Mouse (Mus musculus): Measurements from ENCODE around the gene Ctu2. TPM values are rescaled to one million over a fixed set of nuclear protein-coding genes. Genes with fewer than 3 reads are reported as not detected.
A peak's percentile ranks its signal among the peaks of the same experiment; 100 is the strongest.

Ctu2 gene
- polyA plus RNA-seq, 1 experiment from 2014 or later = 55.6 TPM

DNA sequence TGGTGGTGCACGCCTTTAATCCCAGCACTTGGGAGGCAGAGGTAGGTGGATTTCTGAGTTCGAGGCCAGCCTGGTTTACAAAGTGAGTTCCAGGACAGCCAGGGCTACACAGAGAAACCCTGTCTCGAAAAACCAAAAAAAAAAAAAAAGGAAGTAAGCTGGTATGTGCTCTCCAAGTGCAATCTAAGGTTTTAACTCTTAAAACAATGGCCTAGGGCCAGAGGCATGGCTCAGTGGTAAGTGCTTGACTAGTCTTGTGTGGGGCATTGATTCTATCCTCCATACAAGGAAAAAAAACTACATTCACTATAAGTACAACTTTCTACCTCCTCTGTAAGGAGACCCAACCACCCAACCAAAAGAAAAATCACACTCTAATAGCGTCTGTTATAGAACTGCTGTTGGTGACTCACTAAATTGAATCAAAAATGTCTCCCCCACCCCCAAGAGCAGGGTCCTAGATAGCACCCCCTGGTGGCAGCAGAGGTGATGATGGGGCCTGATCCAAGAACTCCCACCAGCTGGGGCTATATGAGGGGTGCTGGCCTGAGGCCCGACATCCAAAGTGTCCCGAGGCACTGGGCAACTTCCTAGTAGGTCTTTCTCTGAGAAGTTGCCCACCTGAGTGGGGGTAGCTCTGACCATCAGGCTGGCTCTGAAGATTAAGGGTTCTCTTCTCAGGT is 16.6 kb upstream of the Ctu2 start:
- no peak overlapping the region for H3K4me2 ChIP-seq
- no peak for DNase-seq (ENCODE audit: low spot score)
- peaks cover 28% of the 10 kb centered on the region for H3K4me1 ChIP-seq (replicated peaks; ENCODE audit: control insufficient read depth, insufficient read depth, low read length)
- 49% methylated on average over 6 of the region's 6 CpGs for WGBS
- H3K27ac ChIP-seq (ENCODE audit: low read depth, low read length) = no peak overlapping the region
- H3K27me3 ChIP-seq (replicated peaks; ENCODE audit: control insufficient read depth, insufficient read depth, low read length) = peaks cover 35% of the 10 kb centered on the region
- H3K9me3 ChIP-seq (ENCODE audit: control insufficient read depth, low read length) = no peaks in the 10 kb centered on the region
- no peak overlapping the region for H3K4me3 ChIP-seq (ENCODE audit: low read depth, low read length)
- H3K36me3 ChIP-seq (ENCODE audit: control insufficient read depth, insufficient read depth, low read length) = no peaks in the 10 kb centered on the region
- ATAC-seq (replicated peaks; ENCODE audit: low FRiP score) = no peak
- no peak overlapping the region for H3K9ac ChIP-seq (ENCODE audit: low read depth, low read length)

- Histone ChIP-seq H3K4me1 (replicated peaks; ENCODE audit: control insufficient read depth, insufficient read depth, low read length) (peaks cover 34% of the 10 kb centered on the region), H3K27ac (ENCODE audit: low read depth, low read length) (no peak overlapping the region), H3K9me3 (ENCODE audit: control insufficient read depth, low read length) (no peaks in the 10 kb centered on the region), H3K4me3 (ENCODE audit: low read depth, low read length) (peak overlapping the region; percentile 40), H3K36me3 (ENCODE audit: control insufficient read depth, insufficient read depth, low read length) (no peaks in the 10 kb centered on the region), H3K4me2 (peak overlapping the region; percentile 69), H3K27me3 (replicated peaks; ENCODE audit: control insufficient read depth, insufficient read depth, low read length) (peaks cover 35% of the 10 kb centered on the region), H3K9ac (ENCODE audit: low read depth, low read length) (no peak overlapping the region)
- no peak for DNase-seq (ENCODE audit: low spot score)
- ATAC-seq (replicated peaks; ENCODE audit: low FRiP score) = no peak
- 23% methylated on average over 7 of the region's 7 CpGs for WGBS
These were observed 16.0 kb upstream of the Ctu2 start for GRCm38 (mm10) chr8:122459990-122460389.

DNA sequence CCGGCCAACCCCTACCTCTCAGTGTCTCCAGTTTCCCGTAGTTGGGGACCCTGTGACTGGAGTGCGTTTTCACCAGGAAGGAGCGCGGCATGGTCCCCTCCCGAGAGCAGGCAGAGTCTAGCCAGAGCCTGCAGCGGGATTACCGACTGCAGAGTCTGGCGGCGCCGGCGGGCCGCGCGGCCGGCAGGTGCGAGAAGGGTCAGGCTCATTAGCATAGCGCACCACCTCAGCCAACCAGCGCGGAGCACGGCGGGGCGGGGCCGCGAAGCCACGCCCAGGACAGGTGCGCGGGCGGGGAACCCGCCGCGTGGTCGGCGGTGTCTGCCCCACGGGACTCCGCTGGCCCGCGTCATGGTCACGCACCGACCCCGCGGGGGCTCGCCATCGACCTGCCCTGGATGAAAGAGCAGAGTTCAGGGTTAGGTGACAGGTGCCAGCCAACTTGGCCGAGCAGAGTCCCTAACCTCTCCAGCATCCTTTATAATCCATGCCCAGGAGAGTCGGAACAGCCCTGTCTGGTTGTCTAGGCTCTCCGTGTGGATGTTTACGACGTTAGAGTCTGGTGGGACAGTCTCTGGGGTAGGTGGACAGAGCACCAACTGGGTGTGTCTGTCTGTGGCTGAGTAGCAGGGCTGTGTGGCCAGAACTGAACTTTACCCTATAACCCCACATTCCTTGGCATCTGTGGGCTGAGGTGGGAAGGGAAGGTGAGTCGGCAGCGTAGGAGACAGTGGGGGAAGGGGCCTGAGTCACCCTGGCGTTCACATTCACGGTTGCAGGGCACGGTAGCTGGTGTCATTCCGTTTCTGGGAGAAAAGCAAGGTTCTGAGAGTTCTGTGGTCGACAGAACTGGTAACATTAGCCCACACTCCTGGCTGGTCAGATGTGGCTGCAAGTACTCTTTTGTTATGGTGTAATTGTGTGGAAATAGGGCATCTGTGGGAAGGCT is 15.1 kb upstream of the Ctu2 start, which contains the start of gene Snai3:
TSS of gene Snai3 (minus strand) at position 210 of the 949 bp plus-strand sequence.
- DNase-seq (ENCODE audit: low spot score) = peak; percentile 69
- 5% methylated on average over 55 of the region's 56 CpGs for WGBS
- peak within 1 kb of the TSS; percentile 69 for H3K4me2 ChIP-seq
- no peaks in the 10 kb centered on the region for H3K9me3 ChIP-seq (ENCODE audit: control insufficient read depth, low read length)
- peak; percentile 78 for ATAC-seq (replicated peaks; ENCODE audit: low FRiP score)
- peak within 1 kb of the TSS; percentile 40 for H3K4me3 ChIP-seq (ENCODE audit: low read depth, low read length)
- no peaks in the 10 kb centered on the region for H3K36me3 ChIP-seq (ENCODE audit: control insufficient read depth, insufficient read depth, low read length)
- peaks cover 35% of the 10 kb centered on the region for H3K27me3 ChIP-seq (replicated peaks; ENCODE audit: control insufficient read depth, insufficient read depth, low read length)
- H3K9ac ChIP-seq (ENCODE audit: low read depth, low read length) = no peak within 1 kb of the TSS
- peaks cover 36% of the 10 kb centered on the region for H3K4me1 ChIP-seq (replicated peaks; ENCODE audit: control insufficient read depth, insufficient read depth, low read length)
- no peak within 1 kb of the TSS for H3K27ac ChIP-seq (ENCODE audit: low read depth, low read length)

GRCm38 (mm10) chr8:122461473-122462148 is 14.3 kb upstream of the Ctu2 start:
- H3K36me3 ChIP-seq (ENCODE audit: control insufficient read depth, insufficient read depth, low read length) = no peaks in the 10 kb centered on the region
- no peak overlapping the region for H3K27ac ChIP-seq (ENCODE audit: low read depth, low read length)
- peaks cover 36% of the 10 kb centered on the region for H3K4me1 ChIP-seq (replicated peaks; ENCODE audit: control insufficient read depth, insufficient read depth, low read length)
- WGBS = 64% methylated on average over 11 of the region's 11 CpGs
- peaks cover 35% of the 10 kb centered on the region for H3K27me3 ChIP-seq (replicated peaks; ENCODE audit: control insufficient read depth, insufficient read depth, low read length)
- H3K4me2 ChIP-seq = peak overlapping the region; percentile 69
- no peak for ATAC-seq (replicated peaks; ENCODE audit: low FRiP score)
- no peak overlapping the region for H3K4me3 ChIP-seq (ENCODE audit: low read depth, low read length)
- no peak for DNase-seq (ENCODE audit: low spot score)
- no peak overlapping the region for H3K9ac ChIP-seq (ENCODE audit: low read depth, low read length)
- no peaks in the 10 kb centered on the region for H3K9me3 ChIP-seq (ENCODE audit: control insufficient read depth, low read length)

GRCm38 (mm10) chr8:122462510-122462909 is 13.4 kb upstream of the Ctu2 start:
- no peak for ATAC-seq (replicated peaks; ENCODE audit: low FRiP score)
- Histone ChIP-seq H3K27ac (ENCODE audit: low read depth, low read length) (no peak overlapping the region), H3K4me1 (replicated peaks; ENCODE audit: control insufficient read depth, insufficient read depth, low read length) (peaks cover 36% of the 10 kb centered on the region), H3K27me3 (replicated peaks; ENCODE audit: control insufficient read depth, insufficient read depth, low read length) (peaks cover 29% of the 10 kb centered on the region), H3K4me2 (no peak overlapping the region), H3K4me3 (ENCODE audit: low read depth, low read length) (no peak overlapping the region), H3K9ac (ENCODE audit: low read depth, low read length) (no peak overlapping the region), H3K9me3 (ENCODE audit: control insufficient read depth, low read length) (no peaks in the 10 kb centered on the region), H3K36me3 (ENCODE audit: control insufficient read depth, insufficient read depth, low read length) (0 out of 2 replicates have a peak, but pooled peaks cover 7% of the 10 kb centered on the region)
- no peak for DNase-seq (ENCODE audit: low spot score)
- 54% methylated on average over 8 of the region's 8 CpGs for WGBS

DNA sequence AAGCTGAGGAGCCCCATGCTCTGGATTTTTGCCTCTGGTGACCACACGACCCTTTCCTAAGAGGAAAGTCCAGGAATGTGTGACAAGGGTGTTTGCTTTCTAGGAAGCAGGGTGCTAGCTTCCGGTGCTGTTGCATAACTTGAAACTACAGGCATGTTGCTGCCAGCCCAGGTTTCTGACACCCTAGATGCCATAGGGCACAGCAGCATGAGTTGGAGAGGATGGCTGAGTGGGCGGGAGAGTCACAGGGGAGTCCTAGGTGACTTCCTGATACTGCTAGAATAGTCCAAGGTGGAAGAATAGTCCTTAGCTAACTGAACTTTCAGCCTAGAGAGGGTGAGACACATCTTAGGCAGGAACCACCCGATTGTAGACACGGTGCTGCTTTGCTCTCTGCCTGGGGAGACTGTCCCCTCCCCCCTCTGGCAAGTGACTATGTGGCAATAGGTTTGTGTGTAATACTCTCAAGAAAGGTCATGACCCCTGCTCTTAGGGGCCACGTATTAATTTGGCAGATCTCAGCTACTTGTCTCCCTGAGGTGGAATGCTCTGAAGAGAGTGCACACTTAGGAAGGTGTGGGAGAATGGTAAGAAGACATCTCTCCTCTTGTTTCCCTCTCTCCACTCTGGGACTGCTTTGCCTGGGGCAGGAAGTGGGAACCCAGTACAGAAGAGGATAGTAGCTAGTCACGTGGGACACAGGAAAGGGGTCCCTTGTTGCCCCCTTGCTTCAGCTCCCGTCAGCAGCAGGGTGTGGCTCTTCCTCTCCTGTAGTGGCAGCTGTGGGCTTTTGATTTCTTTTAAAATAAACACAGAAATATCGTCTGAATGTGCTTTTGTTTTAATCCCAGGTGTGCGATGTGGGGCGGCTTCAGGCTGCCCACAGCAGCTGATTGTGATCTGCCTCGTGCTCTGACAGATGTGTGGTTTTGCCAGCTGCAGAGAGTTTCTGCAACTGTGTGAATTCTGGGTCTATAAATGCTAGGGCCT is 12.0 kb upstream of the Ctu2 start:
- no peaks in the 10 kb centered on the region for H3K9me3 ChIP-seq (ENCODE audit: control insufficient read depth, low read length)
- ATAC-seq (replicated peaks; ENCODE audit: low FRiP score) (no peak), DNase-seq (ENCODE audit: low spot score) (no peak)
- no peak overlapping the region for H3K4me3 ChIP-seq (ENCODE audit: low read depth, low read length)
- H3K4me2 ChIP-seq = peak overlapping the region; percentile 33; the same call in 1 of the 2 replicates
- peaks cover 9% of the 10 kb centered on the region; the same call in 1 of the 2 replicates for H3K36me3 ChIP-seq (ENCODE audit: control insufficient read depth, insufficient read depth, low read length)
- no peak overlapping the region for H3K9ac ChIP-seq (ENCODE audit: low read depth, low read length)
- WGBS = 39% methylated on average over 12 of the region's 12 CpGs
- peak overlapping the region; percentile 28; the same call in 1 of the 2 replicates for H3K27ac ChIP-seq (ENCODE audit: low read depth, low read length)
- H3K4me1 ChIP-seq (replicated peaks; ENCODE audit: control insufficient read depth, insufficient read depth, low read length) = peaks cover 36% of the 10 kb centered on the region
- H3K27me3 ChIP-seq (replicated peaks; ENCODE audit: control insufficient read depth, insufficient read depth, low read length) = peaks cover 24% of the 10 kb centered on the region

- H3K9me3 ChIP-seq (ENCODE audit: control insufficient read depth, low read length) = no peaks in the 10 kb centered on the region
- peaks cover 9% of the 10 kb centered on the region; the same call in 1 of the 2 replicates for H3K36me3 ChIP-seq (ENCODE audit: control insufficient read depth, insufficient read depth, low read length)
- DNase-seq (ENCODE audit: low spot score) (no peak), ATAC-seq (replicated peaks; ENCODE audit: low FRiP score) (no peak)
- H3K27me3 ChIP-seq (replicated peaks; ENCODE audit: control insufficient read depth, insufficient read depth, low read length) = peaks cover 15% of the 10 kb centered on the region
- H3K4me2 ChIP-seq = no peak overlapping the region
- peaks cover 36% of the 10 kb centered on the region for H3K4me1 ChIP-seq (replicated peaks; ENCODE audit: control insufficient read depth, insufficient read depth, low read length)
- no peak overlapping the region for H3K4me3 ChIP-seq (ENCODE audit: low read depth, low read length)
- 0 out of 2 replicates have a peak overlapping the region, but pooled peaks have one; percentile 32 for H3K9ac ChIP-seq (ENCODE audit: low read depth, low read length)
- H3K27ac ChIP-seq (ENCODE audit: low read depth, low read length) = no peak overlapping the region; the same call in 1 of the 2 replicates
- 33% methylated on average over 7 of the region's 7 CpGs for WGBS
These were observed 11.0 kb upstream of the Ctu2 start for GRCm38 (mm10) chr8:122464985-122465384.
